Mouse (Mus musculus) lung, postnatal 25 days (tissue): ENCODE results near the gene Zc3h6.
"Not testable (repeated sequence)": the region's sequence is repeated elsewhere in the genome, so short reads cannot be mapped to it uniquely, and the experiment has no call there.

Source experiments
- DNase-seq: peaks from one replicate; pipeline ENCODE4 v3.0.0; 2022; ENCODE audit warnings: low spot score

Gene Zc3h6

GRCm38 (mm10) chr2:128966641-128967580 lies at the start of gene Zc3h6:
Gene Zc3h6 (plus strand): TSS chr2:128967402.
- peak; percentile 98 for DNase-seq

GRCm38 (mm10) chr2:128924799-128925198 lies 42.4 kb upstream of the Zc3h6 start:
- DNase-seq, result no peak

DNA sequence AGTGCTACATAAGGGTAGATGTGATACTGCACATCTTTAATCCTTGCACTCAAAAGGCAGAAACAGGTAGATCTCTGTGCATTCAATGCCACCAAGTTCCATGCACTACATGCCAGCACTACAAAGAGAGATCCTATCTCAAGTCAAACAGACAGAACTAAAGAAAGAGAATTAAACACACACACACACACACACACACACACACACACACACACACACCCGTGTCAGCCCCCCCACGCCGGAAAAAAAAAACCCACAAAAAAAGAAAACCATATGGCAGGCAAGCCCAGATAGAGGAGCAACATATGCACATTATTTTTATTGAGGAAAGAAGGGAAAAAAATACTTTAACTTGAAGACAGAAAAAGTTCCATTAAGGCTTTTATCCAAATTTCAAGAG lies 38.8 kb upstream of the Zc3h6 start:
- no peak for DNase-seq

GRCm38 (mm10) chr2:128930704-128931103 lies 36.5 kb upstream of the Zc3h6 start:
- no peak for DNase-seq

DNA sequence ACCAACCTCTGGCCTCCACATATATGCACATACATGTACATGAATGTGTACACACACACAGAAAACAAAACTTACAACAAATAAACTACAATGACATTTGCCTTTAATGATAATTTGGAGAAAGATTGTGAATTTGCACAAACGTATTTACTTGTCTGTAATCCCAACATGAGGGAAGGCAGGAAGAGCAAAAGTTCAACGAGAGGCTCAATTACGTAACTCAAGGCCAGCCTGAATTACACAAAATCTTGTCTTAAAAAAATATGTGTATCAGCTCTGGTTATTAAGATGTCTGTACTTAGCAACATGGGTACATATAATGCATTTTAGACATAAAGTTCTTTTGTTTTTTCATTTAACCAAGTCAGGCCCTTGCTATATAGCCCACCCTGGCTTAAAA lies 30.9 kb upstream of the Zc3h6 start:
- DNase-seq, result no peak

GRCm38 (mm10) chr2:128943538-128944528 lies 23.4 kb upstream of the Zc3h6 start, which contains the start of gene Zc3h8:
Gene Zc3h8 (minus strand): TSS chr2:128944077.
- DNase-seq, result peak; percentile 96

DNA sequence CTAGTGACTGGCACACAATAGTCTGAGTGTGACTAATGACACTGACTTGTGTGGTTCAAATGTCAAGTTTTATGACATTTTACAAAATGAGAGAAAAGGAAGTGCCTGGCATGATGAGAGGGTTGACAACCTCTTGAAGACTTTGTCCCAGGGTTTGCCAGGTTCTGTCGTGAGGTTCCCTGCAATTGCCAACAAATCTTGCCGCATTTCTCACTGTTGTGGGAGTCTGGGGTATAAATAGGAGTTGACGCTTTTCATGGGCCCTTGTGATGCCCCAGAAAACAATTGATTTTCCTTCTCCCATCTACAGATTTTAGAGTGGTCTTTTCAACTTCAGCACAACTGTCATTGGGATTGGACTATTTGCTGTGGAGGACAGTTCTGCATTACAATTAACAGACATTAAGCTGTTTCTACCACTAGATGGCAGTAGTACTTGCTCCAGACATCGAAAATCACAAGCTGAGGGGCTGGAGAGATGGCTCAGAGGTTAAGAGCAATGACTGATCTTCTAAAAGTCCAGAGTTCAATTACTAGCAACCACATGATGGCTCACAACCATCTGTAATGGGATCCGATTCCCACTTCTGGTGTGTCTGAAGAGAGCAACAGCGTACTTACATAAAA lies 19.1 kb upstream of the Zc3h6 start:
- peak; percentile 70 for DNase-seq

DNA sequence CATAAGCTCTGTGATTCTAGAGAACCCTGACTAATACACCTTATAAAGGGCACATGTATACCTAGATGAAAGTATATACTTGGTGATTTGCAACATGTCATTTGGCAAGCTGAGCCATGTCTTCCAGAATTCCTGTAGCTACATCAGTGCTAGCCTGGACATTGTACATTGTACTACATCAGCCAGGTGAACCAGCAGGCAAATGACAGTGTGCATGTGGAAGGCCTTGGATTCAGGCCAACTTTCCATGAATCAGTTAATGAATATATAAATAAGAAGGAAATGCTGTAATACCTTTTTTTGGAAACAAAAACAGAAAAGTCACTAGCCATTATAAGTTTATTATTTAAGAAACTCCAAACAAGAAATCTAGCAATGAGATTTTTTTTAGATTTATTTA lies 13.0 kb upstream of the Zc3h6 start:
- DNase-seq, result no peak

GRCm38 (mm10) chr2:128965505-128966105 lies 1.6 kb upstream of the Zc3h6 start:
- no peak for DNase-seq

DNA sequence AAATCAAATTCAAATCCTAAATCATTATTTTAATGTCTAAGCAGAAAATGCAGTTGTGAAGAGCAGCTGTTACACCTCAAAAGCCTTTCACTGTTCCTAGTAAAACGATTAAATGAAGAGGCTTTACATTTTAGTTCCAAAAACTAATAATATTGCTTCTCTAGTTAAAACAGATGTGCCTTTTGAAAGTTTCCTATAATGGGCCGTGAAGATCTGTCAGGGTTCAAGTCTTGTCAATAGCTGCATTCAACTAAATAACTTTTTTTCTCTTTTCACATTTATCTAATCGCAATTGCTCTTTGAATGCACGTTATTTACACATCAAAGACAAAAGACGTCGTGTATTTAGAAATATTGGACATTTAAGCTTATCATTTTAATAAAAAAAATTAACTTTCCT lies 966 bp upstream of the Zc3h6 start:
- no peak for DNase-seq

DNA sequence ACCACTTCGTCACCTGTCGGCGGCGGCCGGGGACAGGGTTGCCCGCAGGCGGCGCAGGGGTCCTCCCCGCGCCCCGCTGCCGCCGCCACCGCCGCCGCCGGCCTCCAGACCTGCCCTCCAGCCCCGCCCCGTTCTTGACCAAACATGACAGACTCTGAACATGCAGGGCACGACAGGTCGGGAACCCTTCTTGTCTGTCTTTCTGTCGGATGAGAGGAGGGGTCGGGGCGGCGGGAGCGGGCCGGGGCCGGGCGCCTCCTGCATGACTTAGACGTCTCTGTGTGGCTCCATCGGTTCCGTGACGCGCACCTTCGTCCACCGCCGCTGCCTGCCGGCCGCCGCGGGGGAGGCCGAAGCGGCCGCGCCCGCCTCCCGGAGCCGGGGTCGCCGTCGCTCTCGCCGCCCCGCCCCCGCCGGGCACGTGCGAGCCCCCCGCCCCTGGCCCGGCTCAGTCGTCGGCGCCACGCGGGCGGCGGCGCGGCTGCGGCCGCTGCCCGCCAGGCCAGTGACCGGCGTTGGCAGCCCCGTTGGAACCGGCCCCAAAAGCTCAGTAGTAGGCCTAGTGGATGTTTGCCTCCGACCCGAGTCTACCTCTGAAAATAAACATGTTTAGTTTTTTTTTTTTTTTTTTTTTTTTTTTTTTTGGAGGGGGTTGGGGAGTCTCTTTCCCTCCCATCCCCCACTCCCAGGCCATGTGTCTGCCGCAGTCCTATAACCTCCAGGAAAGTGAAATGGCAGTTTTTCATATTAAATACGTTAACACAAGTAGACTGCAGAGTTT lies 649 bp downstream of the Zc3h6 start, which contains the start of gene Gm10762:
TSS of gene Gm10762 (minus strand) at position 65 of the 781 bp plus-strand sequence.
- peak; percentile 79 for DNase-seq

DNA sequence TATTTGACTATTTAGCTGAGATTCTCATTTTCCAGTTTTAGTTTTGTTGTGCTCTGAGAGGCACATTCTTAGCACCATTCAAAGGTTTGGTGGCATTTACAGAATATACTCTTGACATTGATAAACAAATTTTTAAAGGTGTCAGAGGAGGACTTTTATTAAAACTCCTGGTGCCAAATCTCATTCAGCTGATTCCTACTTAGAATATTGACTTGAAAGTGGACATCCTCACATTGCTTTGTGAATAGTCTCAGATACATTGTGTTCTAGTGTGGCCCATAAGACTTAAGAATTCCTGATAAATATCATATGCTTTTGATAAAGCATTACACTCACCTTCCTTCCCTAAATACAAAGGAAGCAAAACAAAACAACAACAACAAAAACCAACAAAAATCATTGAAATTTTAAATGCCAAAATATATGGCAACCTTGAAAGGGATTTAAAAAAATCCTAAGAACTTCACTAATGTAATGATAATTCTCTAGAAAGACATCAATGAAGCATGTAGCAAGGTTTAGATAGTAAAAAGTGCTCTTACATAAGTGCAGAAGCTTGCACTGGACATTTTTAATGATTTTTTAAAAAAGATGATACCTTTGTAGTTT lies 1.4 kb downstream of the Zc3h6 start:
- DNase-seq, result no peak

DNA sequence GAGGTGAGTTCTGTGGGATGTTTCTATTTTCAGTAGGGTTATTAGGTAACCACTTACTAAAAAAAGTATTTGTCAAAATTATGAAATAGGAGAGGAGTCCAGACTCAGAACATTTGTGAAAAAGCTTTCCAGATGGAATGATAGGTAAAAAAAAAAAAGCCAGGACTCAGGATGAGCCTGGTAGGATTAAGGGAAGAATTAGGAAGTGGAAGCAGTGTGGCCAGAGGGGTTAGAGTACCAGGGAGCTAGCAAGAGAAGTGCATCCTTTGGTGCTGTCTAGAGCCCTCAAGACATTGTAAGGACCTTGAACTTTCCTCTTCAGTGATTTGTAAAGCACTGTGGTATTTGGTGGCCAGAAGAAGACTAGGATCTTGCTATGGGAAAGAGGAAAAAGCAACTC lies 5.1 kb downstream of the Zc3h6 start:
- DNase-seq, result no peak

GRCm38 (mm10) chr2:128975572-128975971 lies 8.4 kb downstream of the Zc3h6 start:
- DNase-seq, result no peak

DNA sequence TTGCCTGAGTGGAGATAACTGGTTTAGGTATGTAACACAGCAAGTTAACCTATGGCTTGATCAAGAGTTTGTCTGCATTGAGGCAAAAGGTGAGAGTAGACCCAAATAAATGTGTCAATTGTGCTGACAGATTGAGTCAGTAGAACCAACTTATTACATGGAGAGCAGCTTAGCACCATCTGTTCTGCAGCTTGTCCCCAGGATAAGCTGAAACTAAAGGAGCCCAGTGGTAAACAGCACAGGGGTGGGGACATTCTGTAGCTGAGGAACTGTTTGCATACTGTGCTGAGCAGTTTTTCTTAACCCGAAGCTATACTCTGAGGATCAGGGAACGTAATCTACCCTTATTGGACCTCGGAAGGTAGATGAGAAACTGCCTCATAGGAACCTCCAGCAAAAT lies 17.5 kb downstream of the Zc3h6 start:
- no peak for DNase-seq

DNA sequence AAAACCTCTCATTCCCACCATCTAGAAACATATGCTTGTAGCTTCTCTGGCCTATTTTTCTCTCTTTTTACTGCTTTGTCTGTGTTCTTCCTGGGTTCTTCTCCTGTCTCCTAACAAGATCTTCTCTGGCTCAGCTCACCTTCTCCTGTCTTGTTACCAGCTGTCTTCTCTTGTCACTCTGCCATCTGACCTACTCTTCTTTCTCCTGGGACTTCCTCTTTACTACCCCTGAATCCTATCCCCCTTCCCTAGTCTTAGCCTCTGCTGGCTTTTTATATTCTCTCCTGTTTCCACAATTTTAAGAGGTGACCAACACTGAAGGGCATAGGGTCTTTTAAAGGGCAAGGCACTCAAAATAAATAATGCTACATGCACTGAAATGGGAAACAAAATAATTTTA lies 37.7 kb downstream of the Zc3h6 start:
- no peak for DNase-seq

DNA sequence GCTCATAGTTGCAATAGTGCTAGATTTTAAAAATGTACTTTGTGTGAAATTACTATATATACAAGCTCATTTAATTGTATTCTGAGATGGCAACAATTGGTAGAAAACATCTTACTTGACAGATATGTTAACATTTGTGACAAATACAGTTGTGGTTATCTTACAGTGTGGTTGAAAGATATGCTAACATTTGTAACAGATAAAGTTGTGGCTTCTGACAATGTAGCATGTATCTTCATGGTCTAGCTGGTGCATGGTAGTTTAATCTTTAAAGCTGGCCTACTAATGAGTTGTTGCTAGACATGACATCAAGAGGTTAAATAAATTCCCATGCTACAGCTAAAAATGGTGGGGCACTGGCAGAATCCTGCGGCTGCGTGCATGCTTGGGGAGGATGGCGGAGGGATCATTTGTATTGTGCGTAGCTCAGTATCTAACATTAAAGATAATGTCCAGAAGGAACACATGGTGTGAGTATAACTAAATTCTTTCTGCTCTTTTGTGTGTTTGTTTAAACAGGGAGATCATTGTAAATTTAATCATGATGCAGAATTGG lies 39.1 kb downstream of the Zc3h6 start:
- DNase-seq, result no peak

DNA sequence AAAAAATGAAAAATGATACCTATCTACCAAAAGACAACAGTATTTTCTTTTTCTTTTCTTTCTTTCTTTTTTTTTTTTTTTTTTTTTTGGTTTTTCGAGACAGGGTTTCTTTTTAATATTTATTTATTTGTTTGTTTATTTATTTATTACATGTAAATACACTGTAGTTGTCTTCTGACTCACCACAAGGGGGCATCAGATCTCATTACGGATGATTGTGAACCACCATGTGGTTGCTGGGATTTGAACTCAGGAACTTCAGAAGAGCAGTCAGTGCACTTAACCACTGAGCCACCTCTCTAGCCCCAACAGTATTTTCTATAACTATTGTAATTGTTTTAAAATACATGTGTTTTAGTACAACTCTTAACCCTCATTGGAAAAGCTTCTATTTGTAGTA lies 41.7 kb downstream of the Zc3h6 start:
- not testable (repeated sequence) for DNase-seq

DNA sequence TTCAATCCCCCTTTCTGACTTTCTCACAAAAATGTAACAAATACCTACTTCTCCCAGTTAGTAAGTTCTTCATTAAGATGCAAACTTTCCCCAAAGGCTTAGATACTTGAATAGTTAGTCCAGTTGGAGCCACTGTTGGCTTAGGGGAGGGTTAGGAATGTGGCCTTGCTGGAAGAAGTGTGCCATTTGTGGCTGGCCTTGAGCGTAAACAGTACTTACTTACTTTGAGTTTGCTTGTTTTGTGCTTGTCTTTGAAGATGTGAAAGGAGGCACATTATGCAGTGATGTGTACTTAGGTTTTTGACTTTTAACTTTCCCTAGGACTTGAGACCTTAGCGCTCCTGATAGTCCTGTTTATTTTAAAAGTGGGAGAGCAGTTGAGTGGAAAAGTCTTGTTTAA lies 52.9 kb downstream of the Zc3h6 start:
- peak; percentile 30 for DNase-seq

DNA sequence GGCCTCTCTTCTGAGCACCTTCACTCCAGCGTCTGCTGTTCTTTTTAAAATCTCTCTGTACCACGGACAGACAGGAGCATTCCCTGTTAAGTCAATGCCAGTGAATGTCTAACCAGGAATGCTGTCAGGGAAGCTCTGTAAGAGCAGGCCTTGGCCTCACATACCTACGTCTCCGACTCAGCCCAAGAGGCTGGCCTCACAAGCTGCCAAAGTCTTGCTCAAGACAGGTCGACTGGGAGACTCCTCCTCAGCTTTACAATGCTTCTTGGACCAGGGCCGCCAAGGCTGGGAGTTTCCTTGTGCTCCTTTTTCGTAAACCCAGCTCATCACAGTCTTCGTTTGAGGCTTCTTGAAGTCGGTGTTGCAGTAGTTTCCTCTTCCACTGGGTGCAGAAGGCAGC lies 57.6 kb downstream of the Zc3h6 start:
- peak; percentile 45 for DNase-seq
